Mouse (Mus musculus) heart, postnatal 25 days (tissue): ENCODE results near the gene Gm21987. TPM values are rescaled to one million over a fixed set of nuclear protein-coding genes. Genes with fewer than 3 reads are reported as not detected.
A peak's percentile ranks its signal among the peaks of the same experiment; 100 is the strongest.

ENCODE experiments used
- DNase-seq: peaks from one replicate; pipeline ENCODE4 v3.0.0; 2022; ENCODE audit warnings: low spot score
- intact Hi-C: fragments of 180-260 bp; cut with DNase I; formaldehyde crosslinking; loops from one replicate; pipeline ENCODE4 v1.15.1; 2025
- total RNA-seq, 2 experiments: library from RNA; stranded (reverse); gene quantifications; 2 replicates each; pipeline ENCODE4 v1.2.3; 2021

The Gm21987 gene
- total RNA-seq, 2 experiments from 2014 or later, result not detected

GRCm38 (mm10) chr16:38347588-38347987 is 748 bp downstream of the Gm21987 start:
- DNase-seq, result no peak
- intact Hi-C loops, result no loop called here

- intact Hi-C loops, result loop anchor here (2.0 kb wide), 1 partner anchor 15 kb away; the partner anchor contains the start of gene Popdc2
- no peak for DNase-seq
Measured at GRCm38 (mm10) chr16:38348217-38348761, 1.4 kb downstream of the Gm21987 start.

GRCm38 (mm10) chr16:38349881-38350280 is 3.0 kb downstream of the Gm21987 start:
- intact Hi-C loops, result loop anchor here (2.0 to 5.0 kb wide), 2 partner anchors 13 to 42 kb away; partner anchors contain the start of gene Popdc2
- no peak for DNase-seq

- intact Hi-C loops, result loop anchor here (5.0 kb wide), 1 partner anchor 42 kb away; no protein-coding TSS in a partner anchor
Measured at GRCm38 (mm10) chr16:38350361-38350855, 3.6 kb downstream of the Gm21987 start.

GRCm38 (mm10) chr16:38350939-38351338 is 4.1 kb downstream of the Gm21987 start:
- no peak for DNase-seq
- intact Hi-C loops, result loop anchor here (5.0 kb wide), 1 partner anchor 41 kb away; no protein-coding TSS in a partner anchor

More at GRCm38 (mm10) chr16:38350361-38350855, 3.6 kb downstream of the Gm21987 start:
- peak; percentile 45 for DNase-seq

- intact Hi-C loops, result loop anchor here (5.0 kb wide), 1 partner anchor 40 kb away; no protein-coding TSS in a partner anchor
- DNase-seq, result no peak
Measured at GRCm38 (mm10) chr16:38352031-38352430, 5.2 kb downstream of the Gm21987 start.

GRCm38 (mm10) chr16:38352851-38353250 is 6.0 kb downstream of the Gm21987 start:
- no peak for DNase-seq
- intact Hi-C loops, result loop anchor here (5.0 kb wide), 1 partner anchor 39 kb away; no protein-coding TSS in a partner anchor

- intact Hi-C loops, result loop anchor here (5.0 kb wide), 1 partner anchor 39 kb away; no protein-coding TSS in a partner anchor
- DNase-seq, result no peak
Measured at GRCm38 (mm10) chr16:38353642-38354041, 6.8 kb downstream of the Gm21987 start.

GRCm38 (mm10) chr16:38354185-38354913 is 7.5 kb downstream of the Gm21987 start:
- intact Hi-C loops, result loop anchor here (5.0 kb wide), 1 partner anchor 38 kb away; no protein-coding TSS in a partner anchor
- no peak for DNase-seq

GRCm38 (mm10) chr16:38358256-38358812 is 11.5 kb downstream of the Gm21987 start:
- intact Hi-C loops, result no loop called here
- DNase-seq, result no peak

- DNase-seq, result no peak
- intact Hi-C loops, result no loop called here
Measured at GRCm38 (mm10) chr16:38359241-38359640, 12.4 kb downstream of the Gm21987 start.

- DNase-seq, result no peak
- intact Hi-C loops, result loop anchor here (10.0 kb wide), 1 partner anchor 465 kb away; no protein-coding TSS in a partner anchor
Measured at GRCm38 (mm10) chr16:38359857-38360256, 13.0 kb downstream of the Gm21987 start.

- no peak for DNase-seq
- intact Hi-C loops, result loop anchor here (10.0 kb wide), 1 partner anchor 466 kb away; no protein-coding TSS in a partner anchor
Measured at GRCm38 (mm10) chr16:38360317-38360716, 13.5 kb downstream of the Gm21987 start.

GRCm38 (mm10) chr16:38361933-38362332 is 15.1 kb downstream of the Gm21987 start, which contains the start of gene Popdc2:
Gene Popdc2, plus strand, starts transcription at chr16:38362209.
- peak; percentile 55 for DNase-seq
- intact Hi-C loops, result loop anchor here (2.0 to 10.0 kb wide), 2 partner anchors 13 to 467 kb away; no protein-coding TSS in a partner anchor

GRCm38 (mm10) chr16:38362493-38363255 is 15.8 kb downstream of the Gm21987 start:
- no peak for DNase-seq
- intact Hi-C loops, result loop anchor here (2.0 to 10.0 kb wide), 2 partner anchors 14 to 468 kb away; no protein-coding TSS in a partner anchor

- no peak for DNase-seq
- intact Hi-C loops, result loop anchor here (2.0 to 10.0 kb wide), 2 partner anchors 14 to 468 kb away; no protein-coding TSS in a partner anchor
Measured at GRCm38 (mm10) chr16:38363256-38363595, 16.4 kb downstream of the Gm21987 start.

- intact Hi-C loops, result loop anchor here (2.0 to 10.0 kb wide), 2 partner anchors 15 to 469 kb away; no protein-coding TSS in a partner anchor
- no peak for DNase-seq
Measured at GRCm38 (mm10) chr16:38363657-38364056, 16.8 kb downstream of the Gm21987 start.

GRCm38 (mm10) chr16:38365390-38365789 is 18.6 kb downstream of the Gm21987 start:
- DNase-seq, result no peak
- intact Hi-C loops, result loop anchor here (10.0 kb wide), 1 partner anchor 471 kb away; no protein-coding TSS in a partner anchor

GRCm38 (mm10) chr16:38366231-38366630 is 19.4 kb downstream of the Gm21987 start:
- DNase-seq, result no peak
- intact Hi-C loops, result loop anchor here (10.0 kb wide), 1 partner anchor 471 kb away; no protein-coding TSS in a partner anchor
